Mouse (Mus musculus): ENCODE measurements around the gene Abhd16b. TPM values are rescaled to one million over a fixed set of nuclear protein-coding genes. Genes with fewer than 3 reads are reported as not detected.
"Not testable (repeated sequence)": the region's sequence is repeated elsewhere in the genome, so short reads cannot be mapped to it uniquely, and the experiment has no call there.

Gene Abhd16b
- polyA plus RNA-seq, 1 experiment from 2014 or later, result 0.08 TPM

- no peak overlapping the region for H3K9ac ChIP-seq
- peaks cover 22% of the 10 kb centered on the region for H3K4me1 ChIP-seq
- WGBS, result 25% methylated on average over 7 of the region's 7 CpGs
- no peak overlapping the region for H3K4me2 ChIP-seq (replicated peaks)
- H3K27ac ChIP-seq, result no peak overlapping the region
- no peaks in the 10 kb centered on the region for H3K36me3 ChIP-seq
- no peak for ATAC-seq (ENCODE audit: low FRiP score, low read depth)
- no peak overlapping the region for H3K4me3 ChIP-seq
- no peaks in the 10 kb centered on the region for H3K9me3 ChIP-seq
- no peaks in the 10 kb centered on the region for H3K27me3 ChIP-seq
Measured at GRCm38 (mm10) chr2:181491432-181492205, 1.4 kb upstream of the Abhd16b start.

- ATAC-seq (ENCODE audit: low FRiP score, low read depth), result no peak
- Histone ChIP-seq H3K4me2 (replicated peaks) (no peak overlapping the region), H3K27ac (no peak overlapping the region), H3K4me3 (no peak overlapping the region), H3K4me1 (peaks cover 16% of the 10 kb centered on the region), H3K27me3 (no peaks in the 10 kb centered on the region), H3K36me3 (no peaks in the 10 kb centered on the region), H3K9ac (no peak overlapping the region), H3K9me3 (no peaks in the 10 kb centered on the region)
- 45% methylated on average over 3 of the region's 3 CpGs for WGBS
Measured at GRCm38 (mm10) chr2:181492206-181492605, 800 bp upstream of the Abhd16b start.

DNA sequence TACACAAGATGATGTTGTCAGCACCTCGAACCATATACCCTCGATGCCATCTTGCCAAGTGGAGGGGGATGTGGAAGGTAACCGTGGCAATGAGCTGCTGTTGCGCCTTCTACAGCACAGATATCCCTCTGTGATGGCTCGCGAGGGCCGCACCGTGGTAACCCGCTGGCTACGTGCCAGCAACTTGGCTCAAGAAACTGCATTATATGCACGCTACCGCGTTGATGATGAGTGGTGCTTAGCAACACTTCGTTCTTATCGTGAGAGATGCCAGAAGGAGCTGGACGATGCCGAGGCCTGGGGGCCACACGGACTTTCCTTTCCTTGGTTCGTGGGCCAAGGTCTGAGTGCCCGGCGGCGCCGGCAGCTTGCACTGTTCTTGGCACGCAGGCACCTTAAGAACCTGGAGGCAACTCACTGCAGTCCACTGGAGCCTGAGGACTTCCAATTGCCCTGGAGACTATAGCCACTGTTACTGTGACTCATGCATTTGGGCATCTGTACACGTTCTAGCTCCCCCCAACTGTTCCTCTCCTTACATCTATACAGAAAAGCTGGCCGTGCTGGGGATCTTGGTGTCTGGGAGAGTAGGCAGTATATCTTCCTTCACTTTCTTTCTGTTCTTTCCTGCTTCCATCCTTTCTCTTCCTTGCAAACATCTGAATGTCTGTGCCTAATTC, 1.4 kb downstream of the Abhd16b start:
- Histone ChIP-seq H3K4me2 (replicated peaks) (no peak overlapping the region), H3K4me1 (peaks cover 15% of the 10 kb centered on the region), H3K4me3 (no peak overlapping the region), H3K36me3 (0 out of 2 replicates have a peak, but pooled peaks cover under 1% of the 10 kb centered on the region), H3K9ac (no peak overlapping the region; the same call in 1 of the 2 replicates), H3K9me3 (no peaks in the 10 kb centered on the region), H3K27ac (no peak overlapping the region), H3K27me3 (no peaks in the 10 kb centered on the region)
- 82% methylated on average over 26 of the region's 26 CpGs for WGBS
- ATAC-seq (ENCODE audit: low FRiP score, low read depth), result no peak

- 68% methylated on average over 8 of the region's 8 CpGs for WGBS
- not testable (repeated sequence) for H3K27me3 ChIP-seq; H3K9ac ChIP-seq; H3K9me3 ChIP-seq; H3K4me3 ChIP-seq; ATAC-seq (ENCODE audit: low FRiP score, low read depth); H3K27ac ChIP-seq
- Histone ChIP-seq H3K36me3 (peaks cover 15% of the 10 kb centered on the region), H3K4me1 (peaks cover 15% of the 10 kb centered on the region), H3K4me2 (replicated peaks) (peak overlapping the region; percentile 97)
Measured at GRCm38 (mm10) chr2:181495845-181496244, 2.8 kb downstream of the Abhd16b start.

GRCm38 (mm10) chr2:181496281-181496680, 3.3 kb downstream of the Abhd16b start:
- 12% methylated on average over 8 of the region's 8 CpGs for WGBS
- ATAC-seq (ENCODE audit: low FRiP score, low read depth), result 0 out of 2 replicates have a peak, but pooled peaks have one; percentile 30
- peak overlapping the region; percentile 97 for H3K4me2 ChIP-seq (replicated peaks)

DNA sequence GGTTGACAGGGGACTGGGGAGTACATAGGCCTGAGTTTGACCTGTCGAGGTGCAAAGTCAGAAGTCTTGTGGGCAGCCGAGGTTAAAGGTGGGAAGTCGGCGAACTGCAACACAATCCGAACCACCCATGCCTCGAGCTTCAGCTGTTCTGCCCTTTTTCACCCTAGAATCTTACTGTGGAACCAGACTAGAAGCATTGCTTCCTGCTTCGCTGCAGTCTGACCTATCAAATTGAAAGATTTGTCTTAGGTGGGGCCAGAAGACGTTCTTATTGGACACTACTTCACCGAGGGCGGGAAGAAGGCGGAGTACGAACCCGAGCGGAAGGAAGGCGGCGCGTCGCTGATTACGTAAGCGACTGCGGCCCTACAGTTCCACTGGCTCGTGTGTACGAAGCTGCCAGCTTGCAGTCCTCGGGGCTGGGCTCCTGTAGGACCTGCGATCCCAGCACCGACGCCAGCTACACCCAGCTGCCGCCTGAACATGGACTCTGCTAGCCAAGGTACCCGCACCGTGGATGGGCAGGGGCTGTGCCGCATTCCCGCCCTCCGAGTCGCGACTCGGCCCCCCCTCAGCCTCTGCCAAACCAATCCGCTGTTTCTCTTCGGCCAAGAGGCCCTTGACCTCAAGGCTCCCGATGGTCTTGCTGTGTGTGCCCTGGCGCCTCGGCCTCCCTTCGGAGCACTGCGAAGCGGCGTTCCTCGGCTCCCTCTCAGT, 4.0 kb downstream of the Abhd16b start, which contains the start of gene Tpd52l2:
Gene Tpd52l2, plus strand, starts transcription at position 312 of the 717 bp plus-strand sequence.
- 0% methylated on average over 46 of the region's 46 CpGs for WGBS
- H3K4me1 ChIP-seq, result peaks cover 15% of the 10 kb centered on the region
- H3K27ac ChIP-seq, result peak within 1 kb of the TSS; percentile 85
- H3K4me3 ChIP-seq, result peak within 1 kb of the TSS; percentile 66
- H3K9me3 ChIP-seq, result no peaks in the 10 kb centered on the region
- H3K4me2 ChIP-seq (replicated peaks), result peak within 1 kb of the TSS; percentile 97
- H3K36me3 ChIP-seq, result peaks cover 26% of the 10 kb centered on the region
- ATAC-seq (ENCODE audit: low FRiP score, low read depth), result peak; percentile 97
- no peaks in the 10 kb centered on the region for H3K27me3 ChIP-seq
- peak within 1 kb of the TSS; percentile 85 for H3K9ac ChIP-seq

More at GRCm38 (mm10) chr2:181496281-181496680, 3.3 kb downstream of the Abhd16b start:
- H3K9ac ChIP-seq, result peak overlapping the region; percentile 58
- peaks cover 19% of the 10 kb centered on the region for H3K36me3 ChIP-seq
- H3K27ac ChIP-seq, result peak overlapping the region; percentile 63; the same call in 1 of the 2 replicates
- peaks cover 15% of the 10 kb centered on the region for H3K4me1 ChIP-seq
- H3K4me3 ChIP-seq, result peak overlapping the region; percentile 66
- H3K9me3 ChIP-seq, result no peaks in the 10 kb centered on the region
- no peaks in the 10 kb centered on the region for H3K27me3 ChIP-seq

- Histone ChIP-seq H3K9ac (peak overlapping the region; percentile 85), H3K36me3 (peaks cover 31% of the 10 kb centered on the region), H3K4me3 (peak overlapping the region; percentile 66), H3K27ac (peak overlapping the region; percentile 85), H3K4me1 (peaks cover 15% of the 10 kb centered on the region), H3K9me3 (no peaks in the 10 kb centered on the region), H3K27me3 (no peaks in the 10 kb centered on the region), H3K4me2 (replicated peaks) (peak overlapping the region; percentile 97)
- peak; percentile 32; the same call in 1 of the 2 replicates for ATAC-seq (ENCODE audit: low FRiP score, low read depth)
- WGBS, result under 1% methylated on average over 12 of the region's 12 CpGs
Measured at GRCm38 (mm10) chr2:181497548-181497875, 4.5 kb downstream of the Abhd16b start.

GRCm38 (mm10) chr2:181498644-181499043, 5.6 kb downstream of the Abhd16b start:
- H3K27ac ChIP-seq, result no peak overlapping the region
- H3K36me3 ChIP-seq, result peaks cover 42% of the 10 kb centered on the region
- H3K4me2 ChIP-seq (replicated peaks), result peak overlapping the region; percentile 97; the same call in 1 of the 2 replicates
- no peak for ATAC-seq (ENCODE audit: low FRiP score, low read depth)
- 80% methylated on average over 4 of the region's 4 CpGs for WGBS
- peak overlapping the region; percentile 66; the same call in 1 of the 2 replicates for H3K4me3 ChIP-seq
- no peak overlapping the region for H3K9ac ChIP-seq
- peaks cover 15% of the 10 kb centered on the region for H3K4me1 ChIP-seq
- no peaks in the 10 kb centered on the region for H3K9me3 ChIP-seq
- H3K27me3 ChIP-seq, result no peaks in the 10 kb centered on the region

DNA sequence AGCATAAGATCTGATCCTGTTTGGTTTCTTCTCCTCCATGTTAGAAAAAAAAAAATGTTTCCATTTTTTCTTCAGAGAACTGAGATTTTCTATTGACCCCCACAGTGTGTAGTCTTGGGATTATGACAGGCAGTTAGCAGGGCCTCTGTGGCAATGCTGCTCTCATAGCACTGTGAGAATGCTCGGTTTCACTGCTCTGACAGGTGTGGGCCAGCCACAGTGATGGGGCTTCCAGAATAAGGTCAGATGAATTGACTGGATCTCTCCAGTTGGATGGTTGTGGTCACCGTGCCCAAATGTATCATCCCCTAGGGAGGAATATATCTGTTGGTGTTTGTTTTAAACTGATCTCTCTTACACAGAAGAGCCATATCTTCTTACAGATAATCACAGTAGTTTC, 16.2 kb downstream of the Abhd16b start:
- H3K9me3 ChIP-seq, result no peaks in the 10 kb centered on the region
- ATAC-seq (ENCODE audit: low FRiP score, low read depth), result no peak
- 0 out of 2 replicates have a peak, but pooled peaks cover 2% of the 10 kb centered on the region for H3K4me1 ChIP-seq
- H3K9ac ChIP-seq, result no peak overlapping the region
- H3K4me3 ChIP-seq, result no peak overlapping the region
- no peak overlapping the region for H3K4me2 ChIP-seq (replicated peaks)
- H3K36me3 ChIP-seq, result peaks cover 95% of the 10 kb centered on the region
- H3K27me3 ChIP-seq, result no peaks in the 10 kb centered on the region
- 85% methylated on average over 2 of the region's 2 CpGs for WGBS
- no peak overlapping the region for H3K27ac ChIP-seq

DNA sequence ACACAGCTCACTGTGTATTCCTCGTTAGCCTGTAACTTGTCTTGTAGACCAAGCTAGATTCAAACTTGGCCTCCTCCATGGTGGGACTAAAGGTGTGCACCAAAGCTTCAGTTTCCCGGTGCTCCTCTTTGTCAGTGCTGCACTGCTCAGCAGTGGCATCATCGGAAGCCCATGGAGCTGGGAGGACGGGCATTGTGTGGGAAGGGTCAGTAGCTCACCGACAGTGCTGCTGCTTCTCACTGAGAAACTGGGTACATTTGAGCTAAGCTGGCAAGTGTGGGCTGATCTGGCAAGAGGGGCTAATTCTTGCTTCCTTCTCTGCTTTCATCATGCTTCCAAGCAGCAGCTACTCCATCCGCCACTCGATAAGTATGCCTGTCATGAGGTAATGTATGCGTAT, 18.2 kb downstream of the Abhd16b start:
- Histone ChIP-seq H3K9ac (no peak overlapping the region), H3K9me3 (no peaks in the 10 kb centered on the region), H3K27me3 (no peaks in the 10 kb centered on the region), H3K36me3 (peaks cover 96% of the 10 kb centered on the region), H3K4me3 (no peak overlapping the region), H3K4me1 (no peaks in the 10 kb centered on the region), H3K27ac (no peak overlapping the region), H3K4me2 (replicated peaks) (no peak overlapping the region)
- WGBS, result 96% methylated on average over 8 of the region's 8 CpGs
- ATAC-seq (ENCODE audit: low FRiP score, low read depth), result no peak

- Histone ChIP-seq H3K27ac (peak overlapping the region; percentile 97), H3K4me1 (peaks cover 21% of the 10 kb centered on the region), H3K9ac (peak overlapping the region; percentile 94), H3K36me3 (peaks cover 38% of the 10 kb centered on the region), H3K27me3 (no peaks in the 10 kb centered on the region), H3K9me3 (no peaks in the 10 kb centered on the region), H3K4me2 (replicated peaks) (peak overlapping the region; percentile 78), H3K4me3 (peak overlapping the region; percentile 87)
- no peak for ATAC-seq (ENCODE audit: low FRiP score, low read depth)
- WGBS, result 79% methylated on average over 3 of the region's 3 CpGs
Measured at GRCm38 (mm10) chr2:181519201-181519600, 26.2 kb downstream of the Abhd16b start.
